8 mouse cellular contexts compared by ENCODE assay signal in the genomic region with DNA sequence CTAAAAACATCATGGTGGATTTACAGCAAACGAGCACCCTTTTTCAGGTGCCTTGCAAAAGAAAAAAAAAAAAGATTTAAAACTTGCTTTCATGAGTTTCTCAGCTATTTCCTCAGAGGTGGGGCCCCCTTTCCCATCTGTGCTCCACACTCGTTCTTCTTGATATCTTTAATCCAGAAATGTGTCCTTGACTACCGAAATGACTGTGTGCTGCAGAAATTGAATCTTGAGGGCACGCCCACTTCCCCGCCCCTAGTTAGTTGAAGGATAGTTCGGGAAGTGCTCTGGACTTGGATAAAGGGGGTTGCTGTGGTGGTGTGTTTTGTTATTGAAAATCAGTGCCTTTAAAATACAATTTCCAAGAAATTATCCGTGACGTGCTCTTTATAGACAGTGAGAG. TPM values are rescaled to one million over a fixed set of nuclear protein-coding genes. Genes with fewer than 3 reads are reported as not detected.
A peak's percentile ranks its signal among the peaks of the same experiment; 100 is the strongest.
DNase-seq lines count a peak whose midpoint lies in the region; TF ChIP-seq lines count a peak whose summit lies in the region.

No protein-coding gene starts in this region.

- TF ChIP-seq CTCF in E14TG2a.4 (conservative IDR thresholded peaks at IDR 0.05; ENCODE audit: low read length): no peak
- no peak for TF ChIP-seq CTCF in lung, adult 2 months (IDR thresholded peaks at IDR 0.05; ENCODE audit: insufficient read depth, low read length)
- no peak for TF ChIP-seq CTCF in olfactory bulb, adult 2 months (IDR thresholded peaks at IDR 0.05; ENCODE audit: insufficient read depth, low read depth, low read length)

- H3K4me3 ChIP-seq in E14TG2a.4 (replicated peaks; ENCODE audit: low read length): peak overlapping the region; percentile 94
- H3K4me3 ChIP-seq in embryonic facial prominence, embryonic 10.5 days: peak overlapping the region; percentile 94
- peak overlapping the region; percentile 39 for H3K4me3 ChIP-seq in lung, adult 2 months (replicated peaks; ENCODE audit: extremely low read depth, low read depth, low read length)
- 0 out of 2 replicates have a peak overlapping the region, but pooled peaks have one; percentile 8 for H3K4me3 ChIP-seq in olfactory bulb, adult 2 months (ENCODE audit: insufficient read depth, low read depth, low read length)

- H3K27me3 ChIP-seq in E14TG2a.4 (ENCODE audit: insufficient read depth, low read length): peaks cover 36% of the 10 kb centered on the region
- peaks cover 34% of the 10 kb centered on the region for H3K27me3 ChIP-seq in embryonic facial prominence, embryonic 10.5 days (replicated peaks; ENCODE audit: low read depth, poor library complexity, severe bottlenecking)

- no peaks in the 10 kb centered on the region for H3K36me3 ChIP-seq in E14TG2a.4 (ENCODE audit: insufficient read depth, low read length)
- H3K36me3 ChIP-seq in embryonic facial prominence, embryonic 10.5 days (replicated peaks): no peaks in the 10 kb centered on the region

- under 1% methylated on average over 8 of the region's 8 CpGs for whole genome bisulfite sequencing in embryonic facial prominence, embryonic 10.5 days
- 0% methylated on average over 8 of the region's 8 CpGs for WGBS in lung, adult 2 months
- WGBS in olfactory bulb, adult 2 months: under 1% methylated on average over 8 of the region's 8 CpGs

- TF ChIP-seq POLR2A in lung, adult 2 months (IDR thresholded peaks at IDR 0.05; ENCODE audit: borderline replicate concordance, extremely low read depth, low read depth, low read length): no peak
- no peak for TF ChIP-seq POLR2A in olfactory bulb, adult 2 months (IDR thresholded peaks at IDR 0.05; ENCODE audit: insufficient read depth, low read depth, low read length)

- peak; percentile 90 for DNase-seq in adipocyte (ENCODE audit: low spot score)
- DNase-seq in embryonic facial prominence, embryonic 10.5 days (ENCODE audit: low spot score): peak; percentile 74
- DNase-seq in heart, adult 9 months (ENCODE audit: low spot score in 2 of 2): peak; percentile 53 to 77
- DNase-seq in kidney, adult 18-20 months: peak; percentile 88
- DNase-seq in lung, adult 2 months: peak; percentile 53
- no peak for DNase-seq in frontal cortex, postnatal 25 days (ENCODE audit: low spot score in 2 of 2)

- H3K9me3 ChIP-seq in E14TG2a.4 (ENCODE audit: low read length): no peaks in the 10 kb centered on the region
- no peaks in the 10 kb centered on the region for H3K9me3 ChIP-seq in embryonic facial prominence, embryonic 10.5 days

- peak overlapping the region; percentile 96 for H3K27ac ChIP-seq in embryonic facial prominence, embryonic 10.5 days (replicated peaks)
- H3K27ac ChIP-seq in olfactory bulb, adult 2 months (ENCODE audit: insufficient read depth, low read depth, low read length): no peak overlapping the region

- H3K4me1 ChIP-seq in E14TG2a.4 (replicated peaks; ENCODE audit: low read depth, low read length): peaks cover 42% of the 10 kb centered on the region
- peaks cover 60% of the 10 kb centered on the region for H3K4me1 ChIP-seq in embryonic facial prominence, embryonic 10.5 days
- H3K4me1 ChIP-seq in lung, adult 2 months (ENCODE audit: control insufficient read depth, insufficient read depth, low read length): 0 out of 2 replicates have a peak, but pooled peaks cover 3% of the 10 kb centered on the region
- H3K4me1 ChIP-seq in olfactory bulb, adult 2 months (ENCODE audit: control insufficient read depth, insufficient read depth, low read length): 0 out of 2 replicates have a peak, but pooled peaks cover 2% of the 10 kb centered on the region

RNA-seq across cellular contexts. Expression of gene Lrig1, which starts 0.7 kb away (rescaled TPM):
- polyA plus RNA-seq in embryonic facial prominence, embryonic 10.5 days (2016; fragmentation: Nextera tagmentation; extraction: Ambion mirVana): 11.7 and 11.8 TPM in 2 replicates
- polyA plus RNA-seq in lung, adult 2 months (2012; rRNA removed): 18.7 and 22.9 TPM in 2 replicates
- polyA plus RNA-seq in olfactory bulb, adult 2 months (2012; ENCODE audit: insufficient read depth, insufficient read length, low replicate concordance, missing spikeins): not detected in 2 replicates

Comparison
In these comparisons a context has a peak if more than half of its experiments do, and no peak if none do; other contexts are left out.
1. H3K4me3 ChIP-seq: peak in every context shown above with its lines; median percentile 94 in E14TG2a.4; 94 in embryonic facial prominence, embryonic 10.5 days; 39 in lung, adult 2 months; 8 in olfactory bulb, adult 2 months.
2. DNase-seq: peak in adipocyte (single experiment), embryonic facial prominence, embryonic 10.5 days (single experiment), heart, adult 9 months (2 of 2), kidney, adult 18-20 months (single experiment) and lung, adult 2 months (single experiment); none in frontal cortex, postnatal 25 days (0 of 2).